Mouse (Mus musculus): ENCODE data around the gene Ccdc18. TPM values are rescaled to one million over a fixed set of nuclear protein-coding genes. Genes with fewer than 3 reads are reported as not detected.
"Not testable (repeated sequence)": the region's sequence is repeated elsewhere in the genome, so short reads cannot be mapped to it uniquely, and the experiment has no call there.

Gene Ccdc18
- polyA plus RNA-seq, 1 experiment from 2014 or later = 7.4 TPM

DNA sequence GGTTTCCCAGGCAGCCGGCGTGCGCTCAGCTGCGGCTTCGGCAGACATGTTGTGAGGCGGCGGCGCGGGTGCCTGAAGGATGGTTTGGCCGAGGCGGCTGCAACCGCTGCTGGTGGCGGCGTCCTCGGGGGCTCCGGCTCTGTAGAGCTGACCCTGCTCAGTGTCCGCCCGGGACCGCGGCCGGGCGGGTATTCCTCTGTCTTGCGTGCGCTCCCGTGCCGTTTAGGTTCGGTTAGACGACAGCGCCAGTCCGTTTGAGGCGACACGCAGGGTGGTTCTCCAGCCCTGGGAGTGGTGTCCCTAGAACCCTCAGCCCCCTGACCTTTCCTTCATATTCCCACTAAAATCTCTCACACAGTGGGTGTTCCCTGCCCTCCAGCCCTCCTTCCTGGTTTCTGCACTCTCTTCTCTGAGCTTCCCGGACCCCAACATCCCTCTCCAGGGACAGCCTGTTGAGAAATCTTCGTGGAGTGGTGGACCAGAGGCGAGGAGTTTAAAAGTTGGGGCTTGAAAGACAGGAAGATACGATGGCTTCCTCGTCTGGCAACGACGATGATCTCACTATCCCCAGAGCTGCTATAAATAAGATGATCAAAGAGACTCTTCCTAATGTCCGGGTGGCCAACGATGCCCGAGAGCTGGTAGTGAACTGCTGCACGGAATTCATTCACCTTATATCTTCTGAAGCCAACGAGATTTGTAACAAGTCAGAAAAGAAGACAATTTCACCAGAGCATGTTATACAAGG lies 136.6 kb downstream of the Ccdc18 start:
- peak overlapping the region; percentile 97 for H3K4me2 ChIP-seq (ENCODE audit: low read length)
- peak overlapping the region; percentile 95 for H3K9ac ChIP-seq (ENCODE audit: low read length)
- H3K4me1 ChIP-seq (ENCODE audit: control insufficient read depth, insufficient read depth, low read length) = peaks cover 21% of the 10 kb centered on the region
- no peak for DNase-seq (ENCODE audit: low spot score)
- no peaks in the 10 kb centered on the region for H3K27me3 ChIP-seq (replicated peaks; ENCODE audit: control insufficient read depth, insufficient read depth, low read length)
- peak overlapping the region; percentile 89 for H3K4me3 ChIP-seq (ENCODE audit: low read depth, low read length)
- under 1% methylated on average over 44 of the region's 44 CpGs for WGBS
- peak overlapping the region; percentile 81 for H3K27ac ChIP-seq (ENCODE audit: low read depth, low read length)
- no peaks in the 10 kb centered on the region for H3K9me3 ChIP-seq (replicated peaks; ENCODE audit: control insufficient read depth, low read length)
- H3K36me3 ChIP-seq (ENCODE audit: control insufficient read depth, insufficient read depth, low read length) = 0 out of 2 replicates have a peak, but pooled peaks cover 11% of the 10 kb centered on the region
- ATAC-seq = no peak; the same call in 1 of the 2 replicates

DNA sequence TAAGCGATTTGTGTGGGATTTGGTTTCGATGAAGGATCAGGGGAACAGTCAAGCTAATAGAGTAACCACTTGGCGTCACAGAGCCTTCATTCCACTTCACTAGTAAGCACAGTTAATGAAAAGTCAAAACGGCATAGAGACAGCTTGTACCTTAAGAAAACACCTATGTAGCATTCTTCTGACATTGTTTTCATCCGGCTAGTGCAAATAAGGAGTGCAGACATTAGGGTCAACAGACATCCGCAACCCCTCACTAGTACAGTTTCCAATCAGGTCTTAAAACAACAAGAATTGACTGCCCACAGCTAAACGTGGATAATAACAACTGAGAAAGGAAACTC lies 137.1 kb downstream of the Ccdc18 start:
- 18% methylated on average over 7 of the region's 7 CpGs for WGBS

DNA sequence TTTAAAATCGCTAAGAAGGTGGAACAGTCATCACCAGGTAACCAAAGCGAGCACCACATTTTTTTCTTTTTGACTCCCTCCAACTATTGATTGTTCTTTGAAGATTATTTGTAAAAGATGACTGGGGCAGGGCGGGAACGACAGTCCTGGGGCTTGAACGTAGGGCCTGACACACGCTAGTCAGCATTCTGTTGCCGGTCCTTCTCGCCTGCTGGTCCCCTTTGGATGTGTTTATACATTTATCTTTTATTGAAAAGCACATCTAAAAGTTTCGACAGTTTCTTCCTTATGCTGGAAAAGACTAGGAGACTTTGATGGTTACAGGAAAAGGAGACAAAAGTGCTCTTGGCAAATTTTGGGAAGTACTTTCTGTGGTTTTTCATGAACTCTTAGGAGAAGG lies 137.7 kb downstream of the Ccdc18 start:
- ATAC-seq (no peak), DNase-seq (ENCODE audit: low spot score) (no peak)
- no peaks in the 10 kb centered on the region for H3K27me3 ChIP-seq (replicated peaks; ENCODE audit: control insufficient read depth, insufficient read depth, low read length)
- no peaks in the 10 kb centered on the region for H3K9me3 ChIP-seq (replicated peaks; ENCODE audit: control insufficient read depth, low read length)
- H3K27ac ChIP-seq (ENCODE audit: low read depth, low read length) = no peak overlapping the region
- H3K4me2 ChIP-seq (ENCODE audit: low read length) = peak overlapping the region; percentile 97
- WGBS = 55% methylated on average over 9 of the region's 9 CpGs
- H3K4me3 ChIP-seq (ENCODE audit: low read depth, low read length) = peak overlapping the region; percentile 89
- peaks cover 21% of the 10 kb centered on the region for H3K4me1 ChIP-seq (ENCODE audit: control insufficient read depth, insufficient read depth, low read length)
- H3K9ac ChIP-seq (ENCODE audit: low read length) = peak overlapping the region; percentile 95
- 0 out of 2 replicates have a peak, but pooled peaks cover 11% of the 10 kb centered on the region for H3K36me3 ChIP-seq (ENCODE audit: control insufficient read depth, insufficient read depth, low read length)

More for the DNA sequence above, 137.1 kb downstream of the Ccdc18 start:
- Histone ChIP-seq H3K4me3 (ENCODE audit: low read depth, low read length) (peak overlapping the region; percentile 89), H3K36me3 (ENCODE audit: control insufficient read depth, insufficient read depth, low read length) (0 out of 2 replicates have a peak, but pooled peaks cover 11% of the 10 kb centered on the region), H3K4me1 (ENCODE audit: control insufficient read depth, insufficient read depth, low read length) (peaks cover 21% of the 10 kb centered on the region), H3K27me3 (replicated peaks; ENCODE audit: control insufficient read depth, insufficient read depth, low read length) (no peaks in the 10 kb centered on the region), H3K9me3 (replicated peaks; ENCODE audit: control insufficient read depth, low read length) (no peaks in the 10 kb centered on the region), H3K9ac (ENCODE audit: low read length) (peak overlapping the region; percentile 95), H3K27ac (ENCODE audit: low read depth, low read length) (no peak overlapping the region), H3K4me2 (ENCODE audit: low read length) (peak overlapping the region; percentile 97)
- ATAC-seq (no peak), DNase-seq (ENCODE audit: low spot score) (no peak)

DNA sequence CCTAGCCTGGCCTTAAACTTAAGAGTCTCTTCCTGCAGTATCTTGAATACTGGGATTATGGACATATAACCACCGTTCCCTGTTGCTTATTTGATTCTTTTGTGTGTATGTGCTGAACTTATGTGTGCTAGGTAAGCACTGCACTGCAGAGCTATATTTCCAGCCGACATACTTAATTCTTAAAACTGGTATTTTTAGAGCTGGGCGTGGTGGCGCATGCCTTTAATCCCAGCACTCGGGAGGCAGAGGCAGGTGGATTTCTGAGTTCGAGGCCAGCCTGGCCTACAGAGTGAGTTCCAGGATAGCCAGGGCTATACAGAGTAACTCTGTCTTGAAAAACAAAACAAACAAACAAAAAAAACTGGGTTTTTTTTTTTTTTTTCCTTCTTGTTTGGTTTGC lies 138.7 kb downstream of the Ccdc18 start:
- not testable (repeated sequence) for ATAC-seq; H3K9ac ChIP-seq (ENCODE audit: low read length); H3K27me3 ChIP-seq (replicated peaks; ENCODE audit: control insufficient read depth, insufficient read depth, low read length); H3K4me3 ChIP-seq (ENCODE audit: low read depth, low read length); H3K27ac ChIP-seq (ENCODE audit: low read depth, low read length); DNase-seq (ENCODE audit: low spot score); H3K9me3 ChIP-seq (replicated peaks; ENCODE audit: control insufficient read depth, low read length)
- 91% methylated on average over 6 of the region's 6 CpGs for WGBS
- Histone ChIP-seq H3K4me2 (ENCODE audit: low read length) (peak overlapping the region; percentile 97), H3K36me3 (ENCODE audit: control insufficient read depth, insufficient read depth, low read length) (peaks cover 14% of the 10 kb centered on the region; the same call in 1 of the 2 replicates), H3K4me1 (ENCODE audit: control insufficient read depth, insufficient read depth, low read length) (peaks cover 21% of the 10 kb centered on the region)

Other genes with a start within 250 kb of the Ccdc18 start
- 63.5 and 65.3 TPM in 2 replicates for gene Rpl5, start 232.4 kb upstream of the Ccdc18 start, polyA plus RNA-seq (2014; fragmentation: Nextera tagmentation; extraction: Ambion mirVana)
- 34.1 and 34.2 TPM in 2 replicates for gene Fam69a, start 145.8 kb upstream of the Ccdc18 start, polyA plus RNA-seq (2014; fragmentation: Nextera tagmentation; extraction: Ambion mirVana)
- gene Mtf2, start 67.2 kb upstream of the Ccdc18 start, polyA plus RNA-seq (2014; fragmentation: Nextera tagmentation; extraction: Ambion mirVana) = 128 and 139 TPM in 2 replicates
- gene Tmed5, start 255 bp upstream of the Ccdc18 start, polyA plus RNA-seq (2014; fragmentation: Nextera tagmentation; extraction: Ambion mirVana) = 17.2 and 18.1 TPM in 2 replicates
- gene Dr1, start 136.0 kb downstream of the Ccdc18 start, polyA plus RNA-seq (2014; fragmentation: Nextera tagmentation; extraction: Ambion mirVana) = 45.4 and 54.1 TPM in 2 replicates
- gene Pigg, start 179.7 kb downstream of the Ccdc18 start, polyA plus RNA-seq (2014; fragmentation: Nextera tagmentation; extraction: Ambion mirVana) = 2.3 and 2.5 TPM in 2 replicates
- gene Gm42517, start 235.0 kb downstream of the Ccdc18 start, polyA plus RNA-seq (2014; fragmentation: Nextera tagmentation; extraction: Ambion mirVana) = 0.75 and 1.1 TPM in 2 replicates